Mouse (Mus musculus) kidney, adult 2 months (tissue): ENCODE data around the gene Zbtb22.
"Not testable (repeated sequence)": the region's sequence is repeated elsewhere in the genome, so short reads cannot be mapped to it uniquely, and the experiment has no call there.

Experiments used
- CTCF ChIP-seq: fragments of 200-500 bp; conservative IDR thresholded peaks from 2 replicates; pipeline ENCODE4 v1.5.1; 2011; ENCODE audit warnings: low read depth, mild to moderate bottlenecking, control low read depth, low read length, moderate library complexity, mixed read lengths; ENCODE audit not compliant: insufficient read depth, insufficient read length
- POLR2A ChIP-seq: fragments of 200-500 bp; IDR thresholded peaks from one replicate; pipeline ENCODE4 v1.6.1; 2011; ENCODE audit warnings: low read depth, low read length, control low read depth

- not testable (repeated sequence) for TF ChIP-seq CTCF, POLR2A
These were observed 22.7 kb upstream of the Zbtb22 start for GRCm38 (mm10) chr17:33893011-33893410.
